Mouse (Mus musculus) limb, embryonic 15.5 days (tissue): Measurements from ENCODE around the gene 2200002D01Rik. TPM values are rescaled to one million over a fixed set of nuclear protein-coding genes. Genes with fewer than 3 reads are reported as not detected.
A peak's percentile ranks its signal among the peaks of the same experiment; 100 is the strongest.

Experiments
- ATAC-seq: fragments of 200-750 bp; cut with Nextera tagmentation; 2 replicates; pipeline ENCODE4 v1.8.0; 2017; ENCODE audit warnings: low read depth, moderate TSS enrichment; ENCODE audit not compliant: insufficient number of reproducible peaks, low FRiP score, low TSS enrichment
- H3K27ac ChIP-seq: fragments of 300-500 bp; sonication (generic); 2 replicates; pipeline ENCODE4 v1.5.1; 2015; ENCODE audit warnings: moderate library complexity, mild to moderate bottlenecking, inconsistent platforms
- H3K27me3 ChIP-seq: fragments of 300-500 bp; sonication (generic); 2 replicates; pipeline ENCODE4 v1.6.1; 2015; ENCODE audit warnings: inconsistent platforms
- H3K36me3 ChIP-seq: fragments of 300-500 bp; sonication (generic); 2 replicates; pipeline ENCODE4 v1.6.1; 2015; ENCODE audit warnings: inconsistent platforms
- H3K4me1 ChIP-seq: fragments of 300-500 bp; sonication (generic); 2 replicates; pipeline ENCODE4 v1.6.1; 2015; ENCODE audit warnings: inconsistent platforms
- H3K4me2 ChIP-seq: fragments of 300-500 bp; sonication (generic); 2 replicates; pipeline ENCODE4 v1.6.1; 2015; ENCODE audit warnings: mild to moderate bottlenecking, inconsistent platforms
- H3K4me3 ChIP-seq: fragments of 300-500 bp; sonication (generic); 2 replicates; pipeline ENCODE4 v1.5.1; 2015; ENCODE audit warnings: mild to moderate bottlenecking, inconsistent platforms
- H3K9ac ChIP-seq: fragments of 300-500 bp; sonication (generic); 2 replicates; pipeline ENCODE4 v1.6.1; 2015; ENCODE audit warnings: inconsistent platforms
- H3K9me3 ChIP-seq: fragments of 300-500 bp; sonication (generic); 2 replicates; pipeline ENCODE4 v1.6.1; 2016; ENCODE audit warnings: inconsistent platforms
- whole genome bisulfite sequencing: fragments of 180-500 bp; shearing (Covaris S2); methylation state at CpG from one replicate; pipeline ENCODE4 v1.1.7; 2015; 5-methylcytosine and 5-hydroxymethylcytosine counted together
- polyA plus RNA-seq: library from polyadenylated mRNA; unstranded; fragments of >200 nt; fragmentation: Nextera tagmentation; extraction: Ambion mirVana; gene quantifications from 2 replicates; pipeline ENCODE4 v1.2.1, GENCODE M21; 2015

Gene 2200002D01Rik
- polyA plus RNA-seq, 1 experiment from 2014 or later: 14.2 TPM

- no peaks in the 10 kb centered on the region for H3K36me3 ChIP-seq
- H3K4me3 ChIP-seq: peak within 1 kb of the TSS; percentile 62
- no peaks in the 10 kb centered on the region for H3K27me3 ChIP-seq
- H3K4me1 ChIP-seq: peaks cover 46% of the 10 kb centered on the region
- no peaks in the 10 kb centered on the region for H3K9me3 ChIP-seq
- peak within 1 kb of the TSS; percentile 94 for H3K4me2 ChIP-seq
- peak within 1 kb of the TSS; percentile 47 for H3K9ac ChIP-seq
- H3K27ac ChIP-seq: peak within 1 kb of the TSS; percentile 69
- ATAC-seq: peak; percentile 49; the same call in 1 of the 2 replicates
- WGBS: under 1% methylated on average over 54 of the region's 59 CpGs
Observed at GRCm38 (mm10) chr7:29288942-29289638, 40.8 kb upstream of the 2200002D01Rik start, which contains the start of gene Ppp1r14a. Gene Ppp1r14a, plus strand, starts transcription at chr7:29289308.

- H3K4me3 ChIP-seq: no peak overlapping the region
- H3K4me1 ChIP-seq: peaks cover 39% of the 10 kb centered on the region
- H3K4me2 ChIP-seq: no peak overlapping the region
- no peaks in the 10 kb centered on the region for H3K36me3 ChIP-seq
- H3K27ac ChIP-seq: no peak overlapping the region
- H3K9ac ChIP-seq: no peak overlapping the region
- WGBS: 83% methylated on average over 2 of the region's 2 CpGs
- ATAC-seq: no peak
- H3K27me3 ChIP-seq: no peaks in the 10 kb centered on the region
- H3K9me3 ChIP-seq: no peaks in the 10 kb centered on the region
Observed at GRCm38 (mm10) chr7:29288079-29288478, 39.8 kb upstream of the 2200002D01Rik start.

- H3K27ac ChIP-seq: no peak overlapping the region
- no peak overlapping the region for H3K9ac ChIP-seq
- no peaks in the 10 kb centered on the region for H3K9me3 ChIP-seq
- 80% methylated on average over 7 of the region's 7 CpGs for WGBS
- no peak overlapping the region for H3K4me3 ChIP-seq
- H3K36me3 ChIP-seq: no peaks in the 10 kb centered on the region
- peaks cover 4% of the 10 kb centered on the region for H3K27me3 ChIP-seq
- H3K4me1 ChIP-seq: peaks cover 33% of the 10 kb centered on the region
- no peak for ATAC-seq
- no peak overlapping the region for H3K4me2 ChIP-seq
Observed at GRCm38 (mm10) chr7:29287481-29287880, 39.2 kb upstream of the 2200002D01Rik start.

- WGBS: 84% methylated on average over 6 of the region's 6 CpGs
- ATAC-seq: no peak
- Histone ChIP-seq H3K27ac (no peak overlapping the region), H3K9ac (no peak overlapping the region), H3K36me3 (no peaks in the 10 kb centered on the region), H3K4me2 (no peak overlapping the region), H3K4me3 (no peak overlapping the region), H3K9me3 (no peaks in the 10 kb centered on the region), H3K27me3 (peaks cover 22% of the 10 kb centered on the region), H3K4me1 (peaks cover 32% of the 10 kb centered on the region)
Observed at GRCm38 (mm10) chr7:29284523-29284922, 36.3 kb upstream of the 2200002D01Rik start.

- 90% methylated on average over 4 of the region's 4 CpGs for WGBS
- no peak for ATAC-seq
- H3K4me2 ChIP-seq: no peak overlapping the region
- peaks cover 22% of the 10 kb centered on the region for H3K27me3 ChIP-seq
- no peaks in the 10 kb centered on the region for H3K9me3 ChIP-seq
- H3K4me1 ChIP-seq: peaks cover 26% of the 10 kb centered on the region
- H3K36me3 ChIP-seq: no peaks in the 10 kb centered on the region
- no peak overlapping the region for H3K27ac ChIP-seq
- no peak overlapping the region for H3K9ac ChIP-seq
- H3K4me3 ChIP-seq: no peak overlapping the region
Observed at GRCm38 (mm10) chr7:29283876-29284275, 35.6 kb upstream of the 2200002D01Rik start.

GRCm38 (mm10) chr7:29282074-29282554, 33.8 kb upstream of the 2200002D01Rik start:
- H3K4me2 ChIP-seq: peak overlapping the region; percentile 99
- peak overlapping the region; percentile 57 for H3K9ac ChIP-seq
- H3K27ac ChIP-seq: peak overlapping the region; percentile 80
- H3K36me3 ChIP-seq: no peaks in the 10 kb centered on the region
- 0 out of 2 replicates have a peak, but pooled peaks have one; percentile 15 for ATAC-seq
- H3K9me3 ChIP-seq: no peaks in the 10 kb centered on the region
- peaks cover 23% of the 10 kb centered on the region for H3K4me1 ChIP-seq
- peak overlapping the region; percentile 64 for H3K4me3 ChIP-seq
- H3K27me3 ChIP-seq: peaks cover 22% of the 10 kb centered on the region
- 8% methylated on average over 21 of the region's 21 CpGs for WGBS

- under 1% methylated on average over 78 of the region's 80 CpGs for WGBS
- H3K27ac ChIP-seq: peak within 1 kb of the TSS; percentile 80
- peak within 1 kb of the TSS; percentile 57 for H3K9ac ChIP-seq
- no peaks in the 10 kb centered on the region for H3K9me3 ChIP-seq
- no peaks in the 10 kb centered on the region for H3K36me3 ChIP-seq
- peak within 1 kb of the TSS; percentile 64 for H3K4me3 ChIP-seq
- peaks cover 22% of the 10 kb centered on the region for H3K27me3 ChIP-seq
- ATAC-seq: 0 out of 2 replicates have a peak, but pooled peaks have one; percentile 63
- peak within 1 kb of the TSS; percentile 99 for H3K4me2 ChIP-seq
- H3K4me1 ChIP-seq: peaks cover 30% of the 10 kb centered on the region
Observed at GRCm38 (mm10) chr7:29281201-29282073, 33.2 kb upstream of the 2200002D01Rik start, which contains the start of gene Spint2. Gene Spint2, minus strand, starts transcription at chr7:29281912.

- Histone ChIP-seq H3K27ac (no peak overlapping the region), H3K36me3 (no peaks in the 10 kb centered on the region), H3K9me3 (no peaks in the 10 kb centered on the region), H3K4me2 (peak overlapping the region; percentile 99), H3K4me1 (peaks cover 33% of the 10 kb centered on the region), H3K4me3 (peak overlapping the region; percentile 64), H3K9ac (peak overlapping the region; percentile 57; the same call in 1 of the 2 replicates), H3K27me3 (peaks cover 22% of the 10 kb centered on the region)
- ATAC-seq: no peak
- 7% methylated on average over 13 of the region's 13 CpGs for WGBS
Observed at GRCm38 (mm10) chr7:29280801-29281200, 32.5 kb upstream of the 2200002D01Rik start.

- Histone ChIP-seq H3K27ac (no peak overlapping the region), H3K4me3 (peak overlapping the region; percentile 64; the same call in 1 of the 2 replicates), H3K9ac (no peak overlapping the region), H3K36me3 (no peaks in the 10 kb centered on the region), H3K9me3 (no peaks in the 10 kb centered on the region), H3K27me3 (peaks cover 22% of the 10 kb centered on the region), H3K4me1 (peaks cover 33% of the 10 kb centered on the region), H3K4me2 (peak overlapping the region; percentile 99)
- WGBS: 72% methylated on average over 8 of the region's 8 CpGs
- no peak for ATAC-seq
Observed at GRCm38 (mm10) chr7:29279924-29280323, 31.7 kb upstream of the 2200002D01Rik start.

- no peak overlapping the region for H3K4me3 ChIP-seq
- peaks cover 22% of the 10 kb centered on the region for H3K27me3 ChIP-seq
- peaks cover 33% of the 10 kb centered on the region for H3K4me1 ChIP-seq
- no peaks in the 10 kb centered on the region for H3K9me3 ChIP-seq
- no peak overlapping the region for H3K4me2 ChIP-seq
- no peak for ATAC-seq
- no peaks in the 10 kb centered on the region for H3K36me3 ChIP-seq
- H3K27ac ChIP-seq: no peak overlapping the region
- H3K9ac ChIP-seq: no peak overlapping the region
Observed at GRCm38 (mm10) chr7:29279261-29279660, 31.0 kb upstream of the 2200002D01Rik start.

GRCm38 (mm10) chr7:29277510-29277909, 29.2 kb upstream of the 2200002D01Rik start:
- Histone ChIP-seq H3K4me2 (no peak overlapping the region), H3K36me3 (no peaks in the 10 kb centered on the region), H3K9me3 (no peaks in the 10 kb centered on the region), H3K27me3 (peaks cover 19% of the 10 kb centered on the region), H3K9ac (no peak overlapping the region), H3K27ac (no peak overlapping the region), H3K4me3 (no peak overlapping the region), H3K4me1 (peaks cover 43% of the 10 kb centered on the region)
- ATAC-seq: no peak
- WGBS: 82% methylated on average over 4 of the region's 4 CpGs
